Mouse (Mus musculus): ENCODE results near the gene Lypd6b. TPM values are rescaled to one million over a fixed set of nuclear protein-coding genes. Genes with fewer than 3 reads are reported as not detected.

Gene Lypd6b
- polyA plus RNA-seq, 1 experiment from 2014 or later: 2.6 TPM

GRCm38 (mm10) chr2:49868116-49868858 is 80.8 kb downstream of the Lypd6b start:
- Histone ChIP-seq H3K4me2 (ENCODE audit: low read depth, low read length) (no peak overlapping the region), H3K9me3 (ENCODE audit: control insufficient read depth, low read length) (no peaks in the 10 kb centered on the region), H3K27ac (ENCODE audit: low read length) (no peak overlapping the region), H3K27me3 (replicated peaks; ENCODE audit: control insufficient read depth, insufficient read depth, low read length) (no peaks in the 10 kb centered on the region), H3K4me3 (ENCODE audit: low read length) (no peak overlapping the region), H3K4me1 (ENCODE audit: control insufficient read depth, insufficient read depth, low read length) (no peaks in the 10 kb centered on the region), H3K36me3 (ENCODE audit: control insufficient read depth, insufficient read depth, low read length) (no peaks in the 10 kb centered on the region), H3K9ac (ENCODE audit: low read depth, low read length) (no peak overlapping the region)
- WGBS: 89% methylated on average over 9 of the region's 9 CpGs
- ATAC-seq: no peak

GRCm38 (mm10) chr2:49869044-49869443 is 81.6 kb downstream of the Lypd6b start:
- 88% methylated on average over 7 of the region's 7 CpGs for WGBS
- no peak for ATAC-seq
- H3K27me3 ChIP-seq (replicated peaks; ENCODE audit: control insufficient read depth, insufficient read depth, low read length): no peaks in the 10 kb centered on the region
- H3K4me1 ChIP-seq (ENCODE audit: control insufficient read depth, insufficient read depth, low read length): no peaks in the 10 kb centered on the region
- no peak overlapping the region for H3K4me2 ChIP-seq (ENCODE audit: low read depth, low read length)
- no peak overlapping the region for H3K4me3 ChIP-seq (ENCODE audit: low read length)
- H3K9ac ChIP-seq (ENCODE audit: low read depth, low read length): no peak overlapping the region
- H3K36me3 ChIP-seq (ENCODE audit: control insufficient read depth, insufficient read depth, low read length): no peaks in the 10 kb centered on the region
- no peak overlapping the region for H3K27ac ChIP-seq (ENCODE audit: low read length)
- H3K9me3 ChIP-seq (ENCODE audit: control insufficient read depth, low read length): no peaks in the 10 kb centered on the region

GRCm38 (mm10) chr2:49869782-49870514 is 82.5 kb downstream of the Lypd6b start:
- 84% methylated on average over 10 of the region's 10 CpGs for WGBS
- no peak overlapping the region for H3K9ac ChIP-seq (ENCODE audit: low read depth, low read length)
- no peaks in the 10 kb centered on the region for H3K4me1 ChIP-seq (ENCODE audit: control insufficient read depth, insufficient read depth, low read length)
- no peaks in the 10 kb centered on the region for H3K9me3 ChIP-seq (ENCODE audit: control insufficient read depth, low read length)
- ATAC-seq: no peak
- no peak overlapping the region for H3K4me3 ChIP-seq (ENCODE audit: low read length)
- H3K27ac ChIP-seq (ENCODE audit: low read length): no peak overlapping the region
- no peaks in the 10 kb centered on the region for H3K27me3 ChIP-seq (replicated peaks; ENCODE audit: control insufficient read depth, insufficient read depth, low read length)
- no peak overlapping the region for H3K4me2 ChIP-seq (ENCODE audit: low read depth, low read length)
- no peaks in the 10 kb centered on the region for H3K36me3 ChIP-seq (ENCODE audit: control insufficient read depth, insufficient read depth, low read length)

GRCm38 (mm10) chr2:49871012-49871411 is 83.5 kb downstream of the Lypd6b start:
- ATAC-seq: no peak
- no peaks in the 10 kb centered on the region for H3K4me1 ChIP-seq (ENCODE audit: control insufficient read depth, insufficient read depth, low read length)
- WGBS: 77% methylated on average over 1 of the region's 1 CpGs

GRCm38 (mm10) chr2:49880507-49880906 is 93.0 kb downstream of the Lypd6b start:
- Histone ChIP-seq H3K4me3 (ENCODE audit: low read length) (no peak overlapping the region), H3K27ac (ENCODE audit: low read length) (no peak overlapping the region), H3K9ac (ENCODE audit: low read depth, low read length) (no peak overlapping the region), H3K27me3 (replicated peaks; ENCODE audit: control insufficient read depth, insufficient read depth, low read length) (no peaks in the 10 kb centered on the region), H3K9me3 (ENCODE audit: control insufficient read depth, low read length) (no peaks in the 10 kb centered on the region), H3K4me1 (ENCODE audit: control insufficient read depth, insufficient read depth, low read length) (no peaks in the 10 kb centered on the region), H3K36me3 (ENCODE audit: control insufficient read depth, insufficient read depth, low read length) (no peaks in the 10 kb centered on the region), H3K4me2 (ENCODE audit: low read depth, low read length) (no peak overlapping the region)
- no peak for ATAC-seq
- WGBS: 45% methylated on average over 9 of the region's 9 CpGs

More at GRCm38 (mm10) chr2:49871012-49871411, 83.5 kb downstream of the Lypd6b start:
- H3K9ac ChIP-seq (ENCODE audit: low read depth, low read length): no peak overlapping the region
- H3K27me3 ChIP-seq (replicated peaks; ENCODE audit: control insufficient read depth, insufficient read depth, low read length): no peaks in the 10 kb centered on the region
- H3K9me3 ChIP-seq (ENCODE audit: control insufficient read depth, low read length): no peaks in the 10 kb centered on the region
- H3K36me3 ChIP-seq (ENCODE audit: control insufficient read depth, insufficient read depth, low read length): no peaks in the 10 kb centered on the region
- no peak overlapping the region for H3K27ac ChIP-seq (ENCODE audit: low read length)
- no peak overlapping the region for H3K4me3 ChIP-seq (ENCODE audit: low read length)
- H3K4me2 ChIP-seq (ENCODE audit: low read depth, low read length): no peak overlapping the region

- H3K9ac ChIP-seq (ENCODE audit: low read depth, low read length): no peak overlapping the region
- ATAC-seq: no peak
- no peak overlapping the region for H3K4me2 ChIP-seq (ENCODE audit: low read depth, low read length)
- no peaks in the 10 kb centered on the region for H3K4me1 ChIP-seq (ENCODE audit: control insufficient read depth, insufficient read depth, low read length)
- no peaks in the 10 kb centered on the region for H3K9me3 ChIP-seq (ENCODE audit: control insufficient read depth, low read length)
- no peak overlapping the region for H3K4me3 ChIP-seq (ENCODE audit: low read length)
- no peaks in the 10 kb centered on the region for H3K36me3 ChIP-seq (ENCODE audit: control insufficient read depth, insufficient read depth, low read length)
- 88% methylated on average over 1 of the region's 1 CpGs for WGBS
- H3K27ac ChIP-seq (ENCODE audit: low read length): no peak overlapping the region
- no peaks in the 10 kb centered on the region for H3K27me3 ChIP-seq (replicated peaks; ENCODE audit: control insufficient read depth, insufficient read depth, low read length)
Measured at GRCm38 (mm10) chr2:49881002-49881401, 93.5 kb downstream of the Lypd6b start.

GRCm38 (mm10) chr2:49882461-49882860 is 95.0 kb downstream of the Lypd6b start:
- Histone ChIP-seq H3K9me3 (ENCODE audit: control insufficient read depth, low read length) (no peaks in the 10 kb centered on the region), H3K4me3 (ENCODE audit: low read length) (no peak overlapping the region), H3K4me2 (ENCODE audit: low read depth, low read length) (no peak overlapping the region), H3K27ac (ENCODE audit: low read length) (no peak overlapping the region), H3K9ac (ENCODE audit: low read depth, low read length) (no peak overlapping the region), H3K36me3 (ENCODE audit: control insufficient read depth, insufficient read depth, low read length) (no peaks in the 10 kb centered on the region), H3K27me3 (replicated peaks; ENCODE audit: control insufficient read depth, insufficient read depth, low read length) (no peaks in the 10 kb centered on the region), H3K4me1 (ENCODE audit: control insufficient read depth, insufficient read depth, low read length) (no peaks in the 10 kb centered on the region)
- WGBS: 90% methylated on average over 1 of the region's 1 CpGs
- ATAC-seq: no peak

- no peak for ATAC-seq
- Histone ChIP-seq H3K9ac (ENCODE audit: low read depth, low read length) (no peak overlapping the region), H3K4me3 (ENCODE audit: low read length) (no peak overlapping the region), H3K27ac (ENCODE audit: low read length) (no peak overlapping the region), H3K36me3 (ENCODE audit: control insufficient read depth, insufficient read depth, low read length) (no peaks in the 10 kb centered on the region), H3K9me3 (ENCODE audit: control insufficient read depth, low read length) (no peaks in the 10 kb centered on the region), H3K4me2 (ENCODE audit: low read depth, low read length) (no peak overlapping the region), H3K4me1 (ENCODE audit: control insufficient read depth, insufficient read depth, low read length) (no peaks in the 10 kb centered on the region), H3K27me3 (replicated peaks; ENCODE audit: control insufficient read depth, insufficient read depth, low read length) (no peaks in the 10 kb centered on the region)
- WGBS: 63% methylated on average over 3 of the region's 3 CpGs
Measured at GRCm38 (mm10) chr2:49883990-49884389, 96.5 kb downstream of the Lypd6b start.

- H3K4me3 ChIP-seq (ENCODE audit: low read length): no peak overlapping the region
- H3K36me3 ChIP-seq (ENCODE audit: control insufficient read depth, insufficient read depth, low read length): no peaks in the 10 kb centered on the region
- H3K9ac ChIP-seq (ENCODE audit: low read depth, low read length): no peak overlapping the region
- H3K9me3 ChIP-seq (ENCODE audit: control insufficient read depth, low read length): no peaks in the 10 kb centered on the region
- no peak overlapping the region for H3K27ac ChIP-seq (ENCODE audit: low read length)
- no peak overlapping the region for H3K4me2 ChIP-seq (ENCODE audit: low read depth, low read length)
- no peaks in the 10 kb centered on the region for H3K4me1 ChIP-seq (ENCODE audit: control insufficient read depth, insufficient read depth, low read length)
- WGBS: 77% methylated on average over 4 of the region's 4 CpGs
- no peaks in the 10 kb centered on the region for H3K27me3 ChIP-seq (replicated peaks; ENCODE audit: control insufficient read depth, insufficient read depth, low read length)
- ATAC-seq: no peak
Measured at GRCm38 (mm10) chr2:49886209-49886608, 98.7 kb downstream of the Lypd6b start.

Measured in intestine, embryonic 16.5 days (tissue).